ENCODE assay signal across 10 mouse cellular contexts in genomic region chr2:166022327-166022726, GRCm38 (mm10). TPM values are rescaled to one million over a fixed set of nuclear protein-coding genes. Genes with fewer than 3 reads are reported as not detected.
DNase-seq lines count a peak whose midpoint lies in the region; ATAC-seq and TF ChIP-seq lines count a peak whose summit lies in the region.
"Had no signal": no experiment of that assay in that cellular context is flagged by ENCODE, and none has a peak within 500 bp of the region (broad histone marks: within the 10 kb centered on the region; RNA-seq: fewer than 3 reads in every experiment).

No protein-coding gene starts in this region.

- H3K4me1 ChIP-seq in heart, embryonic 16.5 days (ENCODE audit: control insufficient read depth, insufficient read depth, low read length) = peaks cover 28% of the 10 kb centered on the region
- H3K4me1 ChIP-seq in ES-E14 (ENCODE audit: control insufficient read depth in 2 of 2, insufficient read depth in 2 of 2, low read length in 2 of 2, poor library complexity in 1 of 2) = peaks cover 22 to 31% of the 10 kb centered on the region in 2 experiments
- H3K4me1 ChIP-seq in kidney, embryonic 15.5 days = peaks cover 68% of the 10 kb centered on the region

- no peak overlapping the region for H3K4me3 ChIP-seq in heart, embryonic 16.5 days (ENCODE audit: low read length)
- no peak overlapping the region for H3K4me3 ChIP-seq in ES-E14 (ENCODE audit: insufficient read depth in 1 of 2, low read depth in 1 of 2, low read length in 2 of 2, poor library complexity in 1 of 2, severe bottlenecking in 1 of 2)
- no peak overlapping the region for H3K4me3 ChIP-seq in kidney, embryonic 15.5 days (replicated peaks)
- H3K4me3 ChIP-seq: megakaryocyte, embryonic 14.5 days had no signal

- in situ Hi-C loops in ES-E14 (cut with MboI; ENCODE audit: low sequenced_read_pairs in 2 of 2, unreplicated experiment in 2 of 2) = loop anchor here in 1 of 2 experiments (25.0 kb wide), 1 partner anchor 110 kb away; no protein-coding TSS in a partner anchor

- peak; percentile 19; the same call in 1 of the 2 replicates for ATAC-seq in heart, embryonic 16.5 days (replicated peaks; ENCODE audit: extremely low read depth, insufficient read depth, low FRiP score)
- ATAC-seq in kidney, embryonic 15.5 days (replicated peaks; ENCODE audit: low FRiP score) = 0 out of 2 replicates have a peak, but pooled peaks have one; percentile 33
- ATAC-seq: Patski had no signal

- no peak for DNase-seq in heart, adult 8-10 months (ENCODE audit: low spot score)
- DNase-seq in A20 (ENCODE audit: low read depth, low spot score) = peak; percentile 83
- DNase-seq in ES-E14 (ENCODE audit: low read depth, low spot score) = no peak
- DNase-seq in urinary bladder, postnatal 36 days (ENCODE audit: low spot score in 2 of 2) = no peak
- DNase-seq in liver = no peak
- no peak for DNase-seq in cerebellum, postnatal 25 days

- peak overlapping the region; percentile 24; the same call in 1 of the 2 replicates for H3K4me2 ChIP-seq in heart, embryonic 16.5 days (ENCODE audit: low read depth, low read length)
- H3K4me2 ChIP-seq in kidney, embryonic 15.5 days = 0 out of 2 replicates have a peak overlapping the region, but pooled peaks have one; percentile 28

- peak overlapping the region; percentile 74 for H3K27ac ChIP-seq in heart, embryonic 16.5 days (ENCODE audit: low read length)
- H3K27ac ChIP-seq in ES-E14 (ENCODE audit: insufficient read depth, low read depth, low read length, poor library complexity, severe bottlenecking) = peak overlapping the region; percentile 61; the same call in 1 of the 2 replicates
- H3K27ac ChIP-seq in kidney, embryonic 15.5 days = peak overlapping the region; percentile 87

- no peaks in the 10 kb centered on the region for H3K36me3 ChIP-seq in heart, embryonic 16.5 days (ENCODE audit: control insufficient read depth, insufficient read depth)
- H3K36me3 ChIP-seq in ES-E14 (ENCODE audit: control insufficient read depth, insufficient read depth, low read length, poor library complexity, severe bottlenecking) = no peaks in the 10 kb centered on the region
- H3K36me3 ChIP-seq in kidney, embryonic 15.5 days = no peaks in the 10 kb centered on the region

- 34% methylated on average over 8 of the region's 8 CpGs for WGBS in heart, embryonic 16.5 days
- 34% methylated on average over 8 of the region's 8 CpGs for WGBS in kidney, embryonic 15.5 days

- peak overlapping the region; percentile 45 for H3K9ac ChIP-seq in heart, embryonic 16.5 days (ENCODE audit: low read length)
- peak overlapping the region; percentile 8; the same call in 1 of the 2 replicates for H3K9ac ChIP-seq in ES-E14 (ENCODE audit: insufficient read depth, low read depth, low read length, poor library complexity, severe bottlenecking)
- H3K9ac ChIP-seq in kidney, embryonic 15.5 days = no peak overlapping the region

- no peaks in the 10 kb centered on the region for H3K9me3 ChIP-seq in heart, embryonic 16.5 days (replicated peaks; ENCODE audit: control insufficient read depth, low read length)
- H3K9me3 ChIP-seq in ES-E14 (ENCODE audit: control insufficient read depth, insufficient read depth, low read depth, low read length) = no peaks in the 10 kb centered on the region
- no peaks in the 10 kb centered on the region for H3K9me3 ChIP-seq in kidney, embryonic 15.5 days (replicated peaks)
- H3K9me3 ChIP-seq: megakaryocyte, embryonic 14.5 days had no signal

- no peaks in the 10 kb centered on the region for H3K27me3 ChIP-seq in heart, embryonic 16.5 days (ENCODE audit: control insufficient read depth, insufficient read depth, low read length)
- H3K27me3 ChIP-seq in kidney, embryonic 15.5 days = no peaks in the 10 kb centered on the region
- H3K27me3 ChIP-seq: megakaryocyte, embryonic 14.5 days; Patski had no signal

TF ChIP-seq in ES-E14, 5 proteins besides CTCF, POLR2A, EP300 and RAD21:
- TF ChIP-seq ZNF384 (IDR thresholded peaks at IDR 0.05; ENCODE audit: low read depth, low read length) (peak; percentile 91), CHD2 (IDR thresholded peaks at IDR 0.05; ENCODE audit: low read depth, low read length) (no peak), MAFK (IDR thresholded peaks at IDR 0.05; ENCODE audit: insufficient read depth, low read depth, low read length) (no peak), ZC3H11A (IDR thresholded peaks at IDR 0.05; ENCODE audit: borderline replicate concordance, low read depth, low read length) (no peak), HCFC1 (IDR thresholded peaks at IDR 0.05; ENCODE audit: borderline replicate concordance, insufficient read depth, low read length) (no peak)

RNA-seq across cellular contexts. Expression of gene Ncoa3, which starts 29.9 kb away (rescaled TPM):
- polyA plus RNA-seq in heart, embryonic 16.5 days (2015; fragmentation: Nextera tagmentation; extraction: Ambion mirVana) = 9.5 and 9.9 TPM in 2 replicates
- total RNA-seq in heart, adult 8-10 months (2022) = 10 to 100 TPM; 24.3 to 30.2 (median 28.7) TPM
- total RNA-seq in ES-E14 (2012; rRNA removed) = 73.6 and 83.4 TPM in 2 replicates
- 17.4 and 19.2 TPM in 2 replicates for polyA plus RNA-seq in kidney, embryonic 15.5 days (2015; fragmentation: Nextera tagmentation; extraction: Ambion mirVana)
